Mouse (Mus musculus) heart, embryonic 15.5 days (tissue): ENCODE data around the gene Gabrr1. TPM values are rescaled to one million over a fixed set of nuclear protein-coding genes. Genes with fewer than 3 reads are reported as not detected.
"Not testable (repeated sequence)": the region's sequence is repeated elsewhere in the genome, so short reads cannot be mapped to it uniquely, and the experiment has no call there.

ENCODE experiments used
- ATAC-seq: fragments of 200-750 bp; cut with Nextera tagmentation; replicated peaks from 2 replicates; pipeline ENCODE4 v1.8.0; 2017; ENCODE audit warnings: low read depth, moderate TSS enrichment; ENCODE audit not compliant: insufficient number of reproducible peaks, insufficient read depth, low FRiP score
- H3K27ac ChIP-seq: fragments of 300-500 bp; sonication (generic); 2 replicates; pipeline ENCODE4 v1.5.1; 2015; ENCODE audit warnings: mild to moderate bottlenecking, inconsistent platforms
- H3K27me3 ChIP-seq: fragments of 300-500 bp; sonication (generic); 2 replicates; pipeline ENCODE4 v1.6.1; 2015; ENCODE audit warnings: inconsistent platforms
- H3K36me3 ChIP-seq: fragments of 300-500 bp; sonication (generic); 2 replicates; pipeline ENCODE4 v1.6.1; 2015; ENCODE audit warnings: mild to moderate bottlenecking, inconsistent platforms
- H3K4me1 ChIP-seq: fragments of 300-500 bp; sonication (generic); replicated peaks from 2 replicates; pipeline ENCODE4 v1.6.1; 2015; ENCODE audit warnings: inconsistent platforms
- H3K4me2 ChIP-seq: fragments of 300-500 bp; sonication (generic); 2 replicates; pipeline ENCODE4 v1.6.1; 2015; ENCODE audit warnings: inconsistent platforms, mild to moderate bottlenecking, moderate library complexity
- H3K4me3 ChIP-seq: fragments of 300-500 bp; sonication (generic); 2 replicates; pipeline ENCODE4 v1.5.1; 2015; ENCODE audit warnings: mild to moderate bottlenecking, inconsistent platforms
- H3K9ac ChIP-seq: fragments of 300-500 bp; sonication (generic); 2 replicates; pipeline ENCODE4 v1.6.1; 2015; ENCODE audit warnings: mild to moderate bottlenecking, inconsistent platforms
- H3K9me3 ChIP-seq: fragments of 300-500 bp; sonication (generic); replicated peaks from 2 replicates; pipeline ENCODE4 v1.6.1; 2016; ENCODE audit warnings: inconsistent platforms
- WGBS: fragments of 180-500 bp; shearing (Covaris S2); methylation state at CpG from one replicate; pipeline ENCODE4 v1.1.7; 2015; ENCODE audit warnings: mixed read lengths; 5-methylcytosine and 5-hydroxymethylcytosine counted together
- polyA plus RNA-seq: library from polyadenylated mRNA; unstranded; fragments of >200 nt; fragmentation: Nextera tagmentation; extraction: Ambion mirVana; gene quantifications from 2 replicates; pipeline ENCODE4 v1.2.1, GENCODE M21; 2015

Gene Gabrr1
- polyA plus RNA-seq: 0.05 TPM in 1 of 2 replicates, not detected in the other

GRCm38 (mm10) chr4:33132221-33132620 is at the start of gene Gabrr1:
Gene Gabrr1 (plus strand): TSS chr4:33132521.
- no peaks in the 10 kb centered on the region for H3K27me3 ChIP-seq
- H3K9ac ChIP-seq: no peak within 1 kb of the TSS
- no peaks in the 10 kb centered on the region for H3K36me3 ChIP-seq
- no peak within 1 kb of the TSS for H3K27ac ChIP-seq
- no peaks in the 10 kb centered on the region for H3K9me3 ChIP-seq
- no peak within 1 kb of the TSS for H3K4me3 ChIP-seq
- WGBS: 68% methylated on average over 11 of the region's 11 CpGs
- no peak within 1 kb of the TSS for H3K4me2 ChIP-seq
- ATAC-seq: no peak
- H3K4me1 ChIP-seq: no peaks in the 10 kb centered on the region

DNA sequence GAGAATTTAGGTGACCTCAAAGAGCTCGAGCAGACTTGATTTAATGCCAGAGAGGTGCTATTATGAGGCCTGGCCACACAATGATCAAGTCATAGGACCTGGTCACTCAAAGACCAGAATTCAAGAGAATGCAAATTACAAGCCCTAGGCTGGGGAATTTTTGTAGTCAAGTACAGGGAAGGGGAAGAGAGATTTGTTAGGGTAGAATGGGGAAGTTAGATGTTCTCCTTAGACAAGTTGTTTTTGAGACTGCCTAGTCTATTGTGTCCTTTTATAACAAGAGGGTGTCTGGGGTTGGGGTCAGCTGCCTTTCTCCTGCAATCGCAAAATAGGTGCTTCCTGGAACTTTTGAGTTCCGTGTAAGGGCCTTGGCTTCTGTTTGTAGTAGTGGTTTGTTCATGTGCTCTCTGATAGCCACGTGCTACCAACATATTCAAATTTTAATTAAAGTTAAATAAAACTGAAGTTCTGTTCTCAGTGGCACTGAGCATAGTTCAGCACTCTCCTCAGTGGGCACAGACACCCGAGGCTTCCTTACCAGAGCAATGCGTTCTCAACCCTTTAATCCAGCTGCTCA is 33.1 kb upstream of the Gabrr1 start:
- 72% methylated on average over 6 of the region's 6 CpGs for WGBS

GRCm38 (mm10) chr4:33109720-33110458 is 22.4 kb upstream of the Gabrr1 start:
- Histone ChIP-seq H3K27me3 (no peaks in the 10 kb centered on the region), H3K36me3 (no peaks in the 10 kb centered on the region), H3K4me1 (0 out of 2 replicates have a peak, but pooled peaks cover 3% of the 10 kb centered on the region), H3K9ac (no peak overlapping the region), H3K9me3 (no peaks in the 10 kb centered on the region), H3K4me2 (no peak overlapping the region), H3K27ac (no peak overlapping the region), H3K4me3 (no peak overlapping the region)
- ATAC-seq: no peak
- 39% methylated on average over 14 of the region's 14 CpGs for WGBS

More for the DNA sequence above, 33.1 kb upstream of the Gabrr1 start:
- Histone ChIP-seq H3K9ac (no peak overlapping the region), H3K4me2 (no peak overlapping the region), H3K27ac (no peak overlapping the region), H3K4me1 (no peaks in the 10 kb centered on the region), H3K36me3 (no peaks in the 10 kb centered on the region), H3K4me3 (no peak overlapping the region), H3K27me3 (no peaks in the 10 kb centered on the region), H3K9me3 (no peaks in the 10 kb centered on the region)
- no peak for ATAC-seq

DNA sequence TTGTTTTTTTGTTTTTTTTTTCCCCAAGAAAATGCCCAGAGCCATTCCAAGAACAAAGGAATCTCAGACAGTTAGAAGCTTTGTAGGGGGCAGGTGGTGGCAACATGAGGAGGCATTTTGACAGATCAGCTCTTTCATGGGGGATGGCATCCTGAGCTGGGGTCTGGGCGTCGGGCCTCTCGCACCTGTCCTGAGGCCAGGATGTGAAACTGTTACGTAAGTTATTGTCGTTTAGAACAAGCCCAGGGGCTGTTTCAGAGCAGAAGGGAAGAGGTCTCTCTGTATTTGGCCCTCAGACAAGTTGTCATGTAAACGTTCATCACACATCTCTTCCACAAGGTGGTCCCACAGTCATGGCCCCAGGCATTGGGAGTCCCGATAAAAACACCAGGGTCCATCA is 21.5 kb upstream of the Gabrr1 start:
- Histone ChIP-seq H3K4me2 (no peak overlapping the region), H3K4me3 (no peak overlapping the region), H3K27me3 (no peaks in the 10 kb centered on the region), H3K9me3 (no peaks in the 10 kb centered on the region), H3K9ac (no peak overlapping the region), H3K27ac (no peak overlapping the region), H3K4me1 (0 out of 2 replicates have a peak, but pooled peaks cover 3% of the 10 kb centered on the region), H3K36me3 (no peaks in the 10 kb centered on the region)
- no peak for ATAC-seq
- WGBS: 67% methylated on average over 7 of the region's 7 CpGs

DNA sequence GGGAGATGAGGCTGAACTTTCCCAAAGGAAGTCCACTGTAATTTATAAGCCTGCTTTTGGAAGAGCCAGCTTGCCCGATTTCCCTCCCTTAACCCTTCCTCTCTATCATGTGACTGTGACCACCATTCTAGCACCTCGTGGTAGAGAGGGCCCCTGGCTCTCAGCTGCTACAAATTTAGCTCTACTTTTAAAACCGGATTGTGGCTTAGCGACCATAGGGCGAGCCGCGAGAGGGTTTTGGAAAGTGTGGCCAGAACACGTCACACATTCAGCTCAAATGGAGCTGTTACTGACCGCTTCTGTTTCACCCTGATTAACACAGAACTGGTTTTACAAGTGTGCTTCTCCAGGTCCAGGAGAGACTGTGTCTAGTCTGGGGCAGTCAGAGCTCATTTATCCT is 21.0 kb upstream of the Gabrr1 start:
- Histone ChIP-seq H3K36me3 (no peaks in the 10 kb centered on the region), H3K9ac (no peak overlapping the region), H3K9me3 (no peaks in the 10 kb centered on the region), H3K4me1 (0 out of 2 replicates have a peak, but pooled peaks cover 3% of the 10 kb centered on the region), H3K27me3 (no peaks in the 10 kb centered on the region), H3K4me3 (no peak overlapping the region), H3K27ac (no peak overlapping the region), H3K4me2 (no peak overlapping the region)
- 70% methylated on average over 9 of the region's 9 CpGs for WGBS
- no peak for ATAC-seq

DNA sequence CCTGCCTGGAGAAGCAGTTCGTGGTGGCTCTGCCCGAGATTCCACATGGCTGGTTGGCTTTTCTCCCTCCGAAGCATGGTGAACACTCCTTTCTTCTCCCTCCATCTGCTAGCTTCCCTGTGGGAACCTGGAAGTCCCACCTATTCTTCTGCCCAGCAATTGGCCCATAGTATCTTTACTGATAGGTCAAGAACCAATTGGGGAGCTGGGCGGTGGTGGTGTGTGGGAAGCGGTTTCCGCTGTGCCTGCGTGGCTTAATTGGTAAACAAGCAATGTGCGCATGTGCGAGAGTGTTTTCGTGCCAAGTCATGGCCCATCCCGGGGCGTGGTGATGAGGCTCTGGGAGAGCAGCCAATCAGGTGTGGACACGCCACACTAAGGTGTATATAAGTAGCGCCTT is 19.5 kb upstream of the Gabrr1 start:
- 91% methylated on average over 14 of the region's 14 CpGs for WGBS
- H3K4me1 ChIP-seq, H3K27ac ChIP-seq, ATAC-seq, H3K4me2 ChIP-seq, H3K9me3 ChIP-seq, H3K4me3 ChIP-seq, H3K9ac ChIP-seq, H3K27me3 ChIP-seq, H3K36me3 ChIP-seq: not testable (repeated sequence)

GRCm38 (mm10) chr4:33119118-33119517 is 13.2 kb upstream of the Gabrr1 start:
- not testable (repeated sequence) for H3K4me3 ChIP-seq, H3K9ac ChIP-seq, ATAC-seq, H3K9me3 ChIP-seq, H3K27ac ChIP-seq, H3K36me3 ChIP-seq, H3K4me2 ChIP-seq, H3K27me3 ChIP-seq, H3K4me1 ChIP-seq
- 2% methylated on average over 3 of the region's 3 CpGs for WGBS

- WGBS: 66% methylated on average over 6 of the region's 6 CpGs
- Histone ChIP-seq H3K4me2 (no peak overlapping the region), H3K9ac (no peak overlapping the region), H3K4me3 (no peak overlapping the region), H3K27me3 (no peaks in the 10 kb centered on the region), H3K36me3 (no peaks in the 10 kb centered on the region), H3K4me1 (peaks cover 8% of the 10 kb centered on the region; the same call in 1 of the 2 replicates), H3K27ac (no peak overlapping the region), H3K9me3 (no peaks in the 10 kb centered on the region)
- no peak for ATAC-seq
Measured at GRCm38 (mm10) chr4:33124493-33124892, 7.8 kb upstream of the Gabrr1 start.

- H3K9me3 ChIP-seq: no peaks in the 10 kb centered on the region
- no peak overlapping the region for H3K9ac ChIP-seq
- no peak for ATAC-seq
- no peaks in the 10 kb centered on the region for H3K27me3 ChIP-seq
- H3K27ac ChIP-seq: no peak overlapping the region
- no peak overlapping the region for H3K4me3 ChIP-seq
- WGBS: 38% methylated on average over 10 of the region's 10 CpGs
- no peaks in the 10 kb centered on the region for H3K36me3 ChIP-seq
- H3K4me1 ChIP-seq: peaks cover 8% of the 10 kb centered on the region; the same call in 1 of the 2 replicates
- peak overlapping the region; percentile 34 for H3K4me2 ChIP-seq
Measured at GRCm38 (mm10) chr4:33125409-33126084, 6.8 kb upstream of the Gabrr1 start.

- peak overlapping the region; percentile 32 for H3K4me2 ChIP-seq
- no peaks in the 10 kb centered on the region for H3K36me3 ChIP-seq
- no peak for ATAC-seq
- H3K9ac ChIP-seq: no peak overlapping the region
- 0 out of 2 replicates have a peak overlapping the region, but pooled peaks have one; percentile 10 for H3K4me3 ChIP-seq
- no peaks in the 10 kb centered on the region for H3K9me3 ChIP-seq
- H3K27me3 ChIP-seq: 0 out of 2 replicates have a peak, but pooled peaks cover 19% of the 10 kb centered on the region
- WGBS: 33% methylated on average over 20 of the region's 20 CpGs
- no peak overlapping the region for H3K27ac ChIP-seq
- H3K4me1 ChIP-seq: no peaks in the 10 kb centered on the region
Measured at GRCm38 (mm10) chr4:33146679-33147291, 14.5 kb downstream of the Gabrr1 start.

DNA sequence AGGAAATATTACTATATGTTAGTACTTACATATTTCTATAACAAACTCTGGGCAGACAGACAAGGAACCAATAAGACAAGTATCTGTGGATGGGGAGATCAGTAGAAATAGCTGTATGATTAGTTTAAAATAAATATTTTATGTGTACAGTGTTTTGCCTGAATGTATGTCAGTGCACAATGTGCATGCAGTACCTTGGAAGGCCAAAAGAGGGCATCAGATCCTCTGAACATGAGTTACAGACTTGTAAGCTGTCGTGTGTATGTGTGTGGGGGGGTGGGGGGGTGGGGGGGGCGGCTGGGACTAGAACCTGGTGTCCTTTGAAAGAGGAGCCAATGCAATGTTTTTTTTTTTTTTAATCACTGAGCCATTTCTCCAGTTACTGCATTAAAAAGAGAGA is 15.5 kb downstream of the Gabrr1 start:
- no peak for ATAC-seq
- 6% methylated on average over 2 of the region's 2 CpGs for WGBS

More for the DNA sequence above, 15.5 kb downstream of the Gabrr1 start:
- no peak overlapping the region for H3K4me2 ChIP-seq
- H3K9ac ChIP-seq: no peak overlapping the region
- H3K27ac ChIP-seq: no peak overlapping the region
- no peak overlapping the region for H3K4me3 ChIP-seq
- H3K27me3 ChIP-seq: 0 out of 2 replicates have a peak, but pooled peaks cover 19% of the 10 kb centered on the region
- no peaks in the 10 kb centered on the region for H3K9me3 ChIP-seq
- no peaks in the 10 kb centered on the region for H3K4me1 ChIP-seq
- no peaks in the 10 kb centered on the region for H3K36me3 ChIP-seq
